Mouse (Mus musculus) limb, embryonic 12.5 days (tissue): ENCODE measurements around the gene Aatf. TPM values are rescaled to one million over a fixed set of nuclear protein-coding genes. Genes with fewer than 3 reads are reported as not detected.

Experiments
- ATAC-seq: fragments of 200-750 bp; cut with Nextera tagmentation; 2 replicates; pipeline ENCODE4 v1.8.0; 2017; ENCODE audit warnings: low read depth, moderate TSS enrichment; ENCODE audit not compliant: insufficient number of reproducible peaks, insufficient read depth, low FRiP score, low TSS enrichment
- H3K27ac ChIP-seq: fragments of 300-500 bp; sonication (generic); 2 replicates; pipeline ENCODE4 v1.5.1; 2016; ENCODE audit warnings: mild to moderate bottlenecking, moderate library complexity
- H3K27me3 ChIP-seq: fragments of 300-500 bp; sonication (generic); 2 replicates; pipeline ENCODE4 v1.6.1; 2016; ENCODE audit warnings: mild to moderate bottlenecking, moderate library complexity
- H3K36me3 ChIP-seq: fragments of 300-500 bp; sonication (generic); 2 replicates; pipeline ENCODE4 v1.6.1; 2016; ENCODE audit warnings: mild to moderate bottlenecking, moderate library complexity
- H3K4me1 ChIP-seq: fragments of 300-500 bp; sonication (generic); replicated peaks from 2 replicates; pipeline ENCODE4 v1.6.1; 2016
- H3K4me2 ChIP-seq: fragments of 300-500 bp; sonication (generic); 2 replicates; pipeline ENCODE4 v1.6.1; 2016; ENCODE audit warnings: mild to moderate bottlenecking, moderate library complexity
- H3K4me3 ChIP-seq: fragments of 300-500 bp; sonication (generic); replicated peaks from 2 replicates; pipeline ENCODE4 v1.5.1; 2016; ENCODE audit warnings: mild to moderate bottlenecking
- H3K9ac ChIP-seq: fragments of 300-500 bp; sonication (generic); replicated peaks from 2 replicates; pipeline ENCODE4 v1.6.1; 2016; ENCODE audit warnings: mild to moderate bottlenecking, moderate library complexity
- H3K9me3 ChIP-seq: fragments of 300-500 bp; sonication (generic); 2 replicates; pipeline ENCODE4 v1.6.1; 2016; ENCODE audit warnings: mild to moderate bottlenecking, moderate library complexity
- WGBS: fragments of 180-500 bp; shearing (Covaris S2); methylation state at CpG from one replicate; pipeline ENCODE4 v1.1.7; 2016; 5-methylcytosine and 5-hydroxymethylcytosine counted together
- polyA plus RNA-seq: library from polyadenylated mRNA; unstranded; fragments of >200 nt; fragmentation: Nextera tagmentation; extraction: Ambion mirVana; gene quantifications from 2 replicates; pipeline ENCODE4 v1.2.1, GENCODE M21; 2016

Aatf gene
- polyA plus RNA-seq, 1 experiment from 2014 or later = 46.7 TPM

DNA sequence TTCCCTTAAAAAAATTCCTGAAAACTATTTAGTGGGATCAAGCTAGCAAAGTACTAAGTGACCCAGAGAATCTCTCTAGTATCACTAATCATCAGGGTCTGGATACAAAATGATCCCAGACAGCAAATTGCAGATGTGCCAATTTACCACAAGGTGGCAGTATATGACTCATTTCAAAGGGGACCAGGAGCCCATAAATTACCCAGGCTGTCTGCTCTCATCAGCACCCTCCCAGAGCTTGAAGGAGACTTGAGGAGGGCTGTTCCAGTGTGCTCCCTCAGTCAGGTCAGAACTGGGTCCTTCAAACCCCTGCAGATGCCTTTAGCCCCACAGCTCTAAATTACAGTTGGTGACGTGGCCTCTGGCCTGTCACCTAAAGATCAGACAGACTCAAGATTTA lies 83.7 kb downstream of the Aatf start:
- H3K4me1 ChIP-seq = peaks cover 14% of the 10 kb centered on the region
- no peaks in the 10 kb centered on the region for H3K9me3 ChIP-seq
- 42% methylated on average over 1 of the region's 1 CpGs for WGBS
- no peak overlapping the region for H3K4me3 ChIP-seq
- H3K27ac ChIP-seq = no peak overlapping the region
- 0 out of 2 replicates have a peak, but pooled peaks cover 7% of the 10 kb centered on the region for H3K36me3 ChIP-seq
- H3K4me2 ChIP-seq = no peak overlapping the region
- no peaks in the 10 kb centered on the region for H3K27me3 ChIP-seq
- no peak overlapping the region for H3K9ac ChIP-seq
- ATAC-seq = no peak

DNA sequence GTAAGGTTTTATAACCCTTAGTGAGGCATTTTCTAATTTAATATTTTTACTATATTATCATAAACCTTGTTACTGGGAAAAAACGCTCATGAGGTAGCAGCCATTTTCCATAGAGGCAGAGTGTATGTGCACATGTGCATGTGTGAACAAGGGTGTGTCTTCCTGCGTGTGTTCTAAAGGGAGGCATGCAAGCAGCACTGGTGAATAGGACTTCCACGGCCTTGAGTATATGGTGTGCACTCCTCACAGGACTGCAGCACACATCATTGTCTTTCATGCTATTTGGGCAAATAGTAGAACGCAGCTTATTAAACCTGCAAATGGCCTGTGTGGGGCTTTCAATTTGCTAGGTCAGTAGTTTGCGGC lies 86.7 kb downstream of the Aatf start:
- peaks cover 35% of the 10 kb centered on the region for H3K4me1 ChIP-seq
- no peak overlapping the region for H3K4me3 ChIP-seq
- 0 out of 2 replicates have a peak, but pooled peaks cover 6% of the 10 kb centered on the region for H3K36me3 ChIP-seq
- no peak overlapping the region for H3K9ac ChIP-seq
- no peak overlapping the region for H3K4me2 ChIP-seq
- no peaks in the 10 kb centered on the region for H3K27me3 ChIP-seq
- no peaks in the 10 kb centered on the region for H3K9me3 ChIP-seq
- H3K27ac ChIP-seq = no peak overlapping the region
- ATAC-seq = no peak
- WGBS = 88% methylated on average over 5 of the region's 5 CpGs

DNA sequence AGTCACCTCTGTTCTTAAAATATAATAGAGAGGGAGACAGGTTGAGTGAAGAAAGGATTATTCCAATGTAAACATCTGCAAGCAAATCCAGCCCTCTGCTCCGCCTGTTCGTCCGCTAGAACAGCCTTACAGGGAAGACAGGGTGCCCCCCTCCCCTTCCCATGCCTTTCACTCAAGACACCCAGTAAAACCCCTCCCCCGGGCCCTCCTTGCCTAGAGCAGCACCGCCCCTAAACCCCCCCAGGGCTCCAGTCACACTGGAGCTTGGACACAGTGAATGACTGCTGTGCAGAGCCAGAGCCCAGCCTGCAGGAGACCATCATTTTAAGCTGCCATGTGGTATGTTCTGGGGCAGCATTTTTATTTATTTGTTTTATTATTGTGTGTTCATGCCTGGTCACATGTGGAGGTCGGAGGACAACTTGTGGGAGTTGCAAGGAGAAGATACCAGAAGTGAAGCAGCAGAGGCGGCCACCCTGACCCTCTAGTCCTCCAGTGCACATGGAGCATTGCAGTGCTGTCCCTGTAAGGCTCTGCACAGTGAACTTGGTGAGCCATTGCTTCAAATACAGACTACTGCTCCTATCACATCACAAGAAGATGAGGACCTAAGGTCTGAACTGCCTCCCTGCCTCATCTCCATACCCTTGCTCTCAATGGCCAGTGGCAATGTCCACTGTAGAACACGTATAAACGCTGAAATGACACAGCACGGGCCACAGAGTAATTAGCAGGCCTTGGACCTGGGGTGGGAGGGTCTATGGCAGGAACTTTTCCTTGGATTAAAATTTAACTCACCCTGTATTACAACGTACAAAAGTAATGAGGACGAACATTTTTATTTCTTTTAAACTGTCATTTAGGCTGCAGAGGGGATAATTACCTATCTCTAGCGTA lies 87.3 kb downstream of the Aatf start:
- no peak for ATAC-seq
- Histone ChIP-seq H3K4me2 (no peak overlapping the region), H3K4me3 (no peak overlapping the region), H3K4me1 (peaks cover 42% of the 10 kb centered on the region), H3K36me3 (0 out of 2 replicates have a peak, but pooled peaks cover 3% of the 10 kb centered on the region), H3K9me3 (no peaks in the 10 kb centered on the region), H3K9ac (no peak overlapping the region), H3K27ac (no peak overlapping the region), H3K27me3 (no peaks in the 10 kb centered on the region)
- WGBS = 59% methylated on average over 13 of the region's 13 CpGs

DNA sequence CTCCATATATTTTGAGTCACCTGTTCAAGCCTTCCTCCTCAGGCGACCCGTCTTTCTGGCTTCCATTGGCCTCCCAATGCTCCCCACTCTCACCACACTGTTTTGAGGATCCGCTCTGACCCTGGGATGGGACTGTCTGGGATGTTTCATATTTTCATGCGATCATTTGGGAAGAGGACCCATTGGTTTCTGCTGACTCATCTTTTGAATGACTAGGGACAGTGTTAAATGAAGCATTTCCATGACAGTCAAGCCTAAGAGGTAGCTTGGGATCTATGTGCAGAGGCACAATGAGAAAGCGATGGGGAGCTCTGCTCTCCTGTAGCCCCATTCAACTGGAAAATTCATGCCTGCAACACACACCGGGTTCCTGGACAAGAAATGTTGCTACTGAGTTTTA lies 92.5 kb downstream of the Aatf start:
- Histone ChIP-seq H3K4me3 (no peak overlapping the region), H3K9ac (no peak overlapping the region), H3K27ac (no peak overlapping the region), H3K36me3 (no peaks in the 10 kb centered on the region), H3K4me2 (no peak overlapping the region), H3K4me1 (peaks cover 41% of the 10 kb centered on the region), H3K27me3 (peaks cover 3% of the 10 kb centered on the region; the same call in 1 of the 2 replicates), H3K9me3 (0 out of 2 replicates have a peak, but pooled peaks cover 2% of the 10 kb centered on the region)
- no peak for ATAC-seq
- 85% methylated on average over 6 of the region's 6 CpGs for WGBS

DNA sequence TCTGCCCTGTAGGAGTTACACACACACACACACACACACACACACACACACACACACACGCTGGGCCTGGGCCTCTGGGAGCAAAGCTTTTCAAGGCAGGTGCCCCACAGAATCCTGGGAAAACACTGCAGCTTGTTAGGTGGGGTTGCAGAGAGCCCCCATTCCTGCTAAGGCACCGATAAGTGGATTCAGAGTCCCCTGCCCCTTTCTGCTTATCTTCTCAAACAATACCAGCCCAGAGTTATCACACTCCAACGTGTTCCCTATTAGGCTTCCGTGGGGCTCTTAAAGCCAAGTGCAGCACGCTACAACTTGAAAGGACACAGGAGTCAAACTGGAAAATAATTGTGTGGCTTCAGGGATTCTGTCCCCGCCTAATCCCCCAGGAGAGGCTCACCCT lies 100.2 kb downstream of the Aatf start:
- no peak overlapping the region for H3K27ac ChIP-seq
- 56% methylated on average over 6 of the region's 6 CpGs for WGBS
- ATAC-seq = no peak
- H3K9ac ChIP-seq = no peak overlapping the region
- H3K27me3 ChIP-seq = peaks cover 7% of the 10 kb centered on the region
- H3K4me2 ChIP-seq = no peak overlapping the region
- H3K4me3 ChIP-seq = no peak overlapping the region
- no peaks in the 10 kb centered on the region for H3K36me3 ChIP-seq
- H3K4me1 ChIP-seq = peaks cover 25% of the 10 kb centered on the region
- 0 out of 2 replicates have a peak, but pooled peaks cover 2% of the 10 kb centered on the region for H3K9me3 ChIP-seq

DNA sequence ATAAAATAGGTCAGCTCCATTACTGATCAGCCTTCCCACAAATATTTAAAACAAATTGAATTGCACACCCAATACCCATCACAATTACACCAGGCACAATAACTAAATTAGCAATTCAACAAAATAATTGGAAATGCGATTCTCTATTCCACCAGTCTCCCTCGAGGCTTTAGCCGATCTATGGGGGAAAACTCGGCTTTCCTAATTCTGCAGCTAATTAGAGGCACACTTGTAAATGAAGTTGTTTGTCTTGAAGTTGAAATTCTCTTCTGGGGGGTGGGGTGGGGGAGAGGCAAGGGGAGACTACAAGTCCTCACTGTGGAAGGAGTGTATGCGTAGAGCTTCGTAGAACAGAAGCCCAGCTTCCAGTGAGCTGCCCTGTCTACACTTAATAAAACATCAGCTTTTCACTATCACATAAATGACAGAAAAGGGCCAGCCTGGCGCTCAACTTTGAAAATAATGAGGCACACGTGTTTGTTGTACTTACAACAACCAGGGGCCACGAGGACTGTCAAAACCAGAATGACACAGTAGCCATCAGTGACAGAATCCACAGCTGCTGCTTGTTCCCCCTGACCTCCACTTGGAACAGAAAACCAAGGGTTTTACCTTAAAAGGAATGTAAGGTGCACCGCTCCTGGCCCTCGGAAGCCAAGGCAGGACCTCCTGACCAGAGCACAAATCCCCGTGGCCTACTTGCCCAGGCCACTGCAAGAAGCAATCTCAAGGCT lies 101.0 kb downstream of the Aatf start:
- no peak overlapping the region for H3K4me3 ChIP-seq
- peaks cover 7% of the 10 kb centered on the region for H3K27me3 ChIP-seq
- no peak overlapping the region for H3K27ac ChIP-seq
- H3K9ac ChIP-seq = no peak overlapping the region
- H3K9me3 ChIP-seq = 0 out of 2 replicates have a peak, but pooled peaks cover 2% of the 10 kb centered on the region
- H3K36me3 ChIP-seq = no peaks in the 10 kb centered on the region
- no peak overlapping the region for H3K4me2 ChIP-seq
- WGBS = 22% methylated on average over 12 of the region's 12 CpGs
- ATAC-seq = no peak
- H3K4me1 ChIP-seq = peaks cover 25% of the 10 kb centered on the region

DNA sequence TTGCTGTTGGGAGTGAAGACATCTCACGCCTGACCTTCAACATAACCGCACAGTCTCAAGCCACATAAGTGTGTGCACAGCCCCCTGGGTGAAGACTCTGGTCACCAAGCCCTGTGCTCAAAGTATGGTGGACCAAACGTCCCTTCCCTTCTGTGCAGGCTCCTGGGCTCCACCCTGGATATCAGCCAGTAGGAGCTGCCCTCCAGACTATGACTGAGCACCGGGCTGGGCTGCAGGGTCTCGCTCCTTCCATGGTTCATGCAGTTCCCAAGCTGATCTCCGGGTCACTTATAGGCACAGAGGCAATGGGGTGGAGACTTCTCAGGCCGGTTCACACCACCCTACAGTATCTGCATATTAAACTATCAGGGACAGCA lies 101.7 kb downstream of the Aatf start:
- H3K27ac ChIP-seq = no peak overlapping the region
- peaks cover 7% of the 10 kb centered on the region for H3K27me3 ChIP-seq
- peaks cover 4% of the 10 kb centered on the region; the same call in 1 of the 2 replicates for H3K9me3 ChIP-seq
- H3K4me2 ChIP-seq = no peak overlapping the region
- 0 out of 2 replicates have a peak, but pooled peaks have one; percentile 15 for ATAC-seq
- H3K4me1 ChIP-seq = peaks cover 25% of the 10 kb centered on the region
- H3K9ac ChIP-seq = no peak overlapping the region
- no peak overlapping the region for H3K4me3 ChIP-seq
- no peaks in the 10 kb centered on the region for H3K36me3 ChIP-seq
- WGBS = 64% methylated on average over 7 of the region's 7 CpGs

DNA sequence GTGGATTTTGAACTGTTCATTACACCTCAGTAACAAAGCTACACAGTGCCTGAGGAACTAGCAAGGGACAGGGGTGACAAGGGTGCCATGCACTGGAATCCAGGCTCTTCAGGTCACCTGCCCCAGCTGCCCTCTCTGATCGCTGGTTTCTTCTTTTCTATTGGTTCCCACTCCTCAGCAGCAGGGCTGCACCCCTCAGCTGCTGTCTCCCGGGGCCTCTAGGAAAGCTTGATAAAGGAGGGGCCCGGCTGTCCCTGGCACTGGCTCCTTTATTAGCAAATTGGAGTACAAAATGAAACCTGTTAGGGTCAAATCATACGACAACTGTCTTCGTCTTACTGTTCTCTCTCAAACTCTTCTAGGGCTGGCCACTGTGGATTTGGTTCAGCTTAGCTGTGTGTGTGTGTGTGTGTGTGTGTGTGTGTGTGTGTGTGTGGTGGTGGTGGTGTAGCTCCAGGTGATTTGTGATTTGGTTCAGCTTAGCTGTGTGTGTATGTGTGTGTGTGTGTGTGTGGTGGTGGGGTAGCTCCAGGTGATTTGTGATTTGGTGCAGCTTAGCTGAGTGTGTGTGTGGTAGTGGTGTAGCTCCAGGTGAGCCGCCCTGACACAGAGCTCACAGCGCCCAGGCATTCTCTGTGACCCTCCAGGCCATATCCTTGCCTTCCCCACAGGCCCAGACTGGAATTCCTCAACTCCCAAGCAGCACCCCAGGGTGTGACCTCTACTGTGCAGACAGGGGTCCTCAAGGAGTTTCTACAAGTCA lies 102.3 kb downstream of the Aatf start:
- Histone ChIP-seq H3K4me3 (no peak overlapping the region), H3K4me1 (peaks cover 25% of the 10 kb centered on the region), H3K9me3 (peaks cover 7% of the 10 kb centered on the region; the same call in 1 of the 2 replicates), H3K9ac (no peak overlapping the region), H3K27ac (no peak overlapping the region), H3K27me3 (peaks cover 4% of the 10 kb centered on the region; the same call in 1 of the 2 replicates), H3K4me2 (no peak overlapping the region), H3K36me3 (no peaks in the 10 kb centered on the region)
- ATAC-seq = 0 out of 2 replicates have a peak, but pooled peaks have one; percentile 18
- 68% methylated on average over 7 of the region's 7 CpGs for WGBS

DNA sequence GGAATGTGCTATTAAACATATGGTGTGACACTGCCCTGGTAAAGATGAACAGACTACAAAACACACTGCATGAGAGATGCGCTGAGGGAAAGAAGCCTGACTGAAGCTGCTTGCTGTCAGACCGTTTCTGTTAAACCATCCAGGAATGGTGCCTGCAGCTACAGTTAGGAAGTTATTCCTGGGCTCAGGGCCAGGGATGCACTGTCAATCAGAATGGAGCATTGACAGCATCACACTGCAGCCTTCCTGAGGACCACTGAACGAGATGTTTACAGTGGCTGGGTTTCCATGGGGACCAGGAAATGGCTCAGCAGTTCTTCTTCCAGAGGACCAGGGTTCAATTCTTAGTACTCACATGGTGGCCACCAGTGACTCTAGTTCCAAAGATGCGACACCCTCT lies 102.9 kb downstream of the Aatf start:
- ATAC-seq = no peak
- WGBS = 74% methylated on average over 4 of the region's 4 CpGs
- no peak overlapping the region for H3K4me3 ChIP-seq
- no peak overlapping the region for H3K9ac ChIP-seq
- H3K4me1 ChIP-seq = peaks cover 25% of the 10 kb centered on the region
- no peak overlapping the region for H3K27ac ChIP-seq
- peaks cover 4% of the 10 kb centered on the region; the same call in 1 of the 2 replicates for H3K27me3 ChIP-seq
- no peaks in the 10 kb centered on the region for H3K36me3 ChIP-seq
- H3K4me2 ChIP-seq = no peak overlapping the region
- H3K9me3 ChIP-seq = peaks cover 7% of the 10 kb centered on the region; the same call in 1 of the 2 replicates

DNA sequence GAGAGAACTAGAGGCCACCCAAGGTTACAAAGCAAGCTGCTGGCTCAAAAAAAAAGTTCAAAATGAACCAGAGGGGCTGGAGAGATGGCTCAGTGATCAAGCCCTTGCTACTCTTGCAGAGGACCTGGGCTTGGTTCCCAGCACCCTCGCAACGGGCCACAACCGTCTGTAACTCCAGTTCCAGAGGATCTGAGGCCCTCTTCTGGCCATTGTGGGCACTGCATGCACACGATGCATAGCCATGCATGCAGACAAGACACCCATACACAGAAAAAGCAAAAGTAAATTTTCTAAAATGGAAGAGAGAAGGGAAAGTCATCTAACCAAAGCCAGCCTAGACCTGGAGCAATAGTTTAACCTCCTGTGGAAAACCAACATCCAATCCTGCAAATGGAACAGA lies 106.6 kb downstream of the Aatf start:
- H3K9ac ChIP-seq = no peak overlapping the region
- WGBS = 98% methylated on average over 4 of the region's 4 CpGs
- H3K4me3 ChIP-seq = no peak overlapping the region
- H3K27me3 ChIP-seq = peaks cover 4% of the 10 kb centered on the region; the same call in 1 of the 2 replicates
- H3K36me3 ChIP-seq = peaks cover 4% of the 10 kb centered on the region; the same call in 1 of the 2 replicates
- H3K4me2 ChIP-seq = no peak overlapping the region
- H3K4me1 ChIP-seq = peaks cover 5% of the 10 kb centered on the region
- H3K9me3 ChIP-seq = peaks cover 7% of the 10 kb centered on the region; the same call in 1 of the 2 replicates
- ATAC-seq = no peak
- H3K27ac ChIP-seq = no peak overlapping the region
